Mouse (Mus musculus): ENCODE measurements at regions not wholly inside any gene's neighbourhood (a gene's known extent, or its start where the extent isn't known, plus 50 kb on each side); places are given as distances from the start of the nearest gene placed in this dataset.

GRCm38 (mm10) chr11:90101284-90101683 is 71.1 kb downstream of the Tmem100 start:
- no peak for TF ChIP-seq POLR2A (IDR thresholded peaks at IDR 0.05; ENCODE audit: borderline replicate concordance, extremely low read depth, insufficient read depth, insufficient read length, poor library complexity, severe bottlenecking)
- TF ChIP-seq CTCF (IDR thresholded peaks at IDR 0.05; ENCODE audit: borderline replicate concordance, extremely low read depth, insufficient read depth, insufficient read length) = no peak
